Mouse (Mus musculus) limb, embryonic 11.5 days (tissue): ENCODE results near the gene Cox6b2. TPM values are rescaled to one million over a fixed set of nuclear protein-coding genes. Genes with fewer than 3 reads are reported as not detected.
A peak's percentile ranks its signal among the peaks of the same experiment; 100 is the strongest.

Source experiments
- ATAC-seq: fragments of 200-750 bp; cut with Nextera tagmentation; 2 replicates; pipeline ENCODE4 v1.8.0; 2017; ENCODE audit warnings: low read depth; ENCODE audit not compliant: insufficient number of reproducible peaks, low FRiP score, low TSS enrichment
- DNase-seq: peaks from one replicate; pipeline ENCODE4 v3.0.0-alpha.2; 2015; ENCODE audit warnings: low spot score
- H3K27ac ChIP-seq: fragments of 300-500 bp; sonication (generic); replicated peaks from 2 replicates; pipeline ENCODE4 v1.5.1; 2014; ENCODE audit warnings: low read depth, mild to moderate bottlenecking, low read length
- H3K27me3 ChIP-seq: fragments of 300-500 bp; sonication (generic); 2 replicates; pipeline ENCODE4 v1.6.1; 2014; ENCODE audit warnings: mild to moderate bottlenecking, low read length, mixed read lengths; ENCODE audit not compliant: control insufficient read depth, insufficient read depth
- H3K36me3 ChIP-seq: fragments of 300-500 bp; sonication (generic); 2 replicates; pipeline ENCODE4 v1.6.1; 2014; ENCODE audit warnings: mild to moderate bottlenecking, low read length, moderate library complexity, mixed read lengths; ENCODE audit not compliant: control insufficient read depth, insufficient read depth
- H3K4me1 ChIP-seq: fragments of 300-500 bp; sonication (generic); 2 replicates; pipeline ENCODE4 v1.6.1; 2014; ENCODE audit warnings: low read length, mixed read lengths; ENCODE audit not compliant: control insufficient read depth, insufficient read depth
- H3K4me2 ChIP-seq: fragments of 300-500 bp; sonication (generic); 2 replicates; pipeline ENCODE4 v1.6.1; 2014; ENCODE audit warnings: low read depth, mild to moderate bottlenecking, moderate library complexity; ENCODE audit not compliant: severe bottlenecking
- H3K4me3 ChIP-seq: fragments of 300-500 bp; sonication (generic); 2 replicates; pipeline ENCODE4 v1.5.1; 2014; ENCODE audit warnings: low read depth, low read length
- H3K9ac ChIP-seq: fragments of 300-500 bp; sonication (generic); 2 replicates; pipeline ENCODE4 v1.6.1; 2014; ENCODE audit warnings: mild to moderate bottlenecking, low read length
- H3K9me3 ChIP-seq: fragments of 300-500 bp; sonication (generic); 2 replicates; pipeline ENCODE4 v1.6.1; 2016; ENCODE audit warnings: low read length; ENCODE audit not compliant: control insufficient read depth
- WGBS: fragments of 180-500 bp; shearing (Covaris S2); extraction: QIAGEN DNeasy Blood & Tissue Kit; methylation state at CpG from one replicate; pipeline ENCODE4 v1.1.7; 2014; 5-methylcytosine and 5-hydroxymethylcytosine counted together
- polyA plus RNA-seq: library from polyadenylated mRNA; unstranded; fragments of >200 nt; fragmentation: Nextera tagmentation; extraction: Ambion mirVana; gene quantifications from 2 replicates; pipeline ENCODE4 v1.2.1, GENCODE M21; 2014

Cox6b2 gene
- polyA plus RNA-seq, 1 experiment from 2014 or later, result 38.4 TPM

DNA sequence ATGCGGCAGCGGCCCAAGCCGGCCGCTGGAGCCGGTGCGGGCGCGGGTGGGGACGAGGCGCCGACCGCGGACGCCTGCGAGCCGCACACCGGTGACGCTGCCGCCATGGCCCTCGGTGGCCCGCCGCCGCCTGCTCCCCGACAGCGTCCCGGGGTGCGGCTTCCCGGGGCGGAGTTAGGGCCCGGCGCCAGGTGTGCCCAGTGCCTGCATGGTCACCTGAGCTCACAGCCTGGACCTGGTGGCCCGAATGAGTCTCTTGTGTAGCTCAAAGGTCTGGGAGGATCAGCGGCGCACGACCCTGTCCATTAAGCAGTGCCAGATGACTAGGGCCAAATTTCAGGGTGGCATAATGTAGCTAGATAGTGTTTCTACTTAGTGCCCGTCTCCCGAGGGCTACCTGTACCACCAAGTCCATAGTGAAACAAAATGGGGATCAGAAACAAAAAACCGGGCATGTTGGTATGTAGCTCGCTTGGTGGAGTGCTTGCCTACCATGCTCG is 36.6 kb upstream of the Cox6b2 start, which contains the start of gene Tmem238:
Gene Tmem238, minus strand, starts transcription at position 221 of the 500 bp plus-strand sequence.
- no peaks in the 10 kb centered on the region for H3K9me3 ChIP-seq
- H3K36me3 ChIP-seq, result peaks cover 4% of the 10 kb centered on the region; the same call in 1 of the 2 replicates
- H3K4me2 ChIP-seq, result peak within 1 kb of the TSS; percentile 91
- peak within 1 kb of the TSS; percentile 44 for H3K4me3 ChIP-seq
- DNase-seq (peak; percentile 58), ATAC-seq (peak; percentile 4; the same call in 1 of the 2 replicates)
- peaks cover 6% of the 10 kb centered on the region; the same call in 1 of the 2 replicates for H3K27me3 ChIP-seq
- WGBS, result 7% methylated on average over 40 of the region's 40 CpGs
- H3K27ac ChIP-seq, result 0 out of 2 replicates have a peak within 1 kb of the TSS, but pooled peaks have one; percentile 36
- peaks cover 6% of the 10 kb centered on the region for H3K4me1 ChIP-seq
- peak within 1 kb of the TSS; percentile 84 for H3K9ac ChIP-seq

DNA sequence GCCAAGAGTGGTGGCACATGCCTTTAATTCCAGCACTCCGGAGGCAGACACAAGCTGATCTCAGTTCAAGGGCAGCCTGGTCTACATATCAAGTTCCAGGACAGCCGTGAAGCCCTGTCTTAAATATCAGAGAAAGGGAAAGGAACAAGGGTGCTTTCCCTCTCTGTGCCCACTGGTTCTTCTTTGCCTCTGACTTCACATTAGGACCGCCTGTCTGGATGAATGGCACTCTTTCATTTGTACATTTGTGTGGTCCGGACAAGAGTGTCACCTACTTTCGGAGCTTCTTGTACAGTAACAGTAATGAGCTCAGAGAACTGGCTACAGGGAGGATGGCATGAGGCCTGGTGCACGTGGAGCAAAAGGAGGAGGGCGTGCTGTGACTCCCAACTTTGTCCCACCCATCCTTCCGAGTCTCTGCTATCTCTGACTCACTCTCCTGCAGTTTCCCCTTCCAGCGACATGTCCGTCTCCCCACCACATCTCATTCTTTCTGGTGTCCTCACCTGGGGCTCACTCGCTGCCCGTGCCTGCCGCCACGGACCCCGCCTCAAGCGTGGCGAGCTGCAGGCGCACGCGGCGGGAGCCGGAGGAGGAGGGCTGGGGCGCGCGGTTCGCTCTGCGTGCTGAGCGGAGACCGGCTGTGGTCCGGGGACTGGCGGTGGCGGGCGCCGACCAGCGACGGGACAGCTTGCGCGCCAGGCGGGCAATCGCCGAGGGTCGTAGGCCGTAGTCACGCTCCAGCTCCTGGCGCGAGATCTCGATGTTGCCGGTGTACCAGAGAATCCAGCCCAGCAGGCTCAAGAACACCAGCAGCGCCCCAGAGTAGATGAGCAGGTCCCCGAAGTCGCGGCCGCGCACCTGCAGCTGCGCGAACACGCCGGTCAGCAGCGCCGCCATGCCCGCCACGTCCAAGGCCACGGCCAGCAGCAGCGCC is 35.9 kb upstream of the Cox6b2 start:
- peak overlapping the region; percentile 91 for H3K4me2 ChIP-seq
- peak overlapping the region; percentile 44 for H3K4me3 ChIP-seq
- peaks cover 6% of the 10 kb centered on the region for H3K4me1 ChIP-seq
- H3K9ac ChIP-seq, result peak overlapping the region; percentile 84
- WGBS, result 3% methylated on average over 64 of the region's 64 CpGs
- DNase-seq (peak; percentile 76), ATAC-seq (peak; percentile 32; the same call in 1 of the 2 replicates)
- no peaks in the 10 kb centered on the region for H3K9me3 ChIP-seq
- H3K27me3 ChIP-seq, result peaks cover 6% of the 10 kb centered on the region; the same call in 1 of the 2 replicates
- H3K36me3 ChIP-seq, result no peaks in the 10 kb centered on the region
- H3K27ac ChIP-seq, result 0 out of 2 replicates have a peak overlapping the region, but pooled peaks have one; percentile 36

DNA sequence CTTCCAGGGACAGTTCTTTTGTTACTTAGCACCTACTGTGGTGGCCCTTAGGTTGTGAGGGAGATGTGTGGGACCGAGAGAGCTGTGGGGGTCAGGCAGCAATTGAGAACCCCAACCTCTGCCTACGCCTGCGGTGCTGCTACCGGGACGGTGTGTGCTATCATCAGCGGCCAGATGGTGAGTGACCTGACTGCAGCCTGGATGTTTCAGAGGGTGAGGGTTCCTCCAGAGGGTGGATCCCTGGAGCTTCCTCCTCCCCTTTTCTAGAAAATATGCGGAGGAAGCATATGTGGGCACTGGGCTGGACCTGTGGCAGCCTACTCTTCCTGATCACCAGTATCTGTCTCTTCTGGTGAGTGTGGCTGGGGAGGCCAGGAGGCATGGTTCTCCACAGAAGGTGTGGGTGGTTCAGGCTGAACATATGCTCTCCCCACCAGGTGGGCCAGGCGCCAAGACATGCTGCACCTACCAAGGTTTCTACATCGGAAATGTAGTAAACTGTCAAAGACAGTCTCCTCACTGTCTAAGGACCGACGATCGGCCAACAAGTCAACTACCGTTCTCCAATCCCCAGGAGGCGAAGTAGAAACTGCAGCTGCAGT is 30.9 kb upstream of the Cox6b2 start:
- Histone ChIP-seq H3K4me1 (peaks cover 9% of the 10 kb centered on the region; the same call in 1 of the 2 replicates), H3K36me3 (no peaks in the 10 kb centered on the region), H3K27ac (no peak overlapping the region), H3K4me3 (no peak overlapping the region), H3K4me2 (no peak overlapping the region), H3K9ac (no peak overlapping the region), H3K9me3 (no peaks in the 10 kb centered on the region), H3K27me3 (peaks cover 3% of the 10 kb centered on the region)
- WGBS, result 80% methylated on average over 14 of the region's 14 CpGs
- no peak for DNase-seq
- no peak for ATAC-seq

DNA sequence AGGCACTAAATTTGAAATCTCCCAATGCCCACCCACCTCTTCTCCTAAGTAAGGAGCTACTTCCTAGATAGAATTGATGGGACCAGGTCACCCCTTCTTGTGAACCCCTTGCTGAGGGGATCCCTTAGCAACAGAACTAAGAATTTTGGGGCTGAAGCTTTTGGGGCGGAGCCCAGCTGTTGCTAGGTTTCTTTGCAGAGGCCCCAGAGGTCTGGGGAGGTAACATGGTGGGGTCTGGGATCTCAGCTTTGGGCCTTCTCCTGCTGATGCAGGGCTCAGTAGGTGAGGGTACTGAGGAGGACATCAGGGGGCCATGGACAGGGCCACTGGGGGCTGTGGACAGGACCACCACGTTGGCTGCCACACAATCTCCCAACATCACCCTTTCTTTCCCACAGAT is 29.9 kb upstream of the Cox6b2 start, which contains the start of the genes Il11 and Tmem190:
Gene Il11, minus strand, starts transcription at position 101 of the 400 bp plus-strand sequence.
Gene Tmem190, plus strand, starts transcription at position 179 of the 400 bp plus-strand sequence.
- DNase-seq, result no peak
- peaks cover 7% of the 10 kb centered on the region; the same call in 1 of the 2 replicates for H3K4me1 ChIP-seq
- H3K9me3 ChIP-seq, result no peaks in the 10 kb centered on the region
- H3K27me3 ChIP-seq, result peaks cover 11% of the 10 kb centered on the region
- ATAC-seq, result no peak
- H3K4me3 ChIP-seq, result no peak within 1 kb of the TSS
- no peaks in the 10 kb centered on the region for H3K36me3 ChIP-seq
- WGBS, result 74% methylated on average over 2 of the region's 2 CpGs
- no peak within 1 kb of the TSS for H3K4me2 ChIP-seq
- no peak within 1 kb of the TSS for H3K9ac ChIP-seq
- H3K27ac ChIP-seq, result no peak within 1 kb of the TSS

DNA sequence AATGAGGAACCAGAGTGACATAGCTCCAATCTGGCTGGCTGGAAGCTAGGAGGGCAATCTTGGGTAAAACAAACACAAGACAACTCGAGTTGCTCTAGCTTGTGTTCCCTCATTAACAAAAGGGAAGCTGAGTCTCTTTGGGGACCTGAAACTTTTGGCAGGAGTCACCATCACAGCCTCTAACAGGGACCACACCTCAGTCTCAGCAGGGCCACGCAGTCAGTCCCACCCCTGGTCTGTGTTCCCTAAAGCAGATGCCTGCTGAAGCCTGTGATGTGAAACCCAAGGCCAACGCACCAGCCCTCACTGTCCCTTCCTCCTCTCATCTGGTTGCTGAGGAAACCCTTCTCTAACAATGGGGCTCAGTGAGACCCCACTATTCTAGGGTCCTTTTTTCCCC is 29.2 kb upstream of the Cox6b2 start:
- H3K4me1 ChIP-seq, result peaks cover 13% of the 10 kb centered on the region; the same call in 1 of the 2 replicates
- no peak overlapping the region for H3K4me3 ChIP-seq
- ATAC-seq, result no peak
- H3K9ac ChIP-seq, result no peak overlapping the region
- no peaks in the 10 kb centered on the region for H3K9me3 ChIP-seq
- WGBS, result 49% methylated on average over 3 of the region's 3 CpGs
- no peaks in the 10 kb centered on the region for H3K36me3 ChIP-seq
- H3K27me3 ChIP-seq, result peaks cover 17% of the 10 kb centered on the region
- H3K4me2 ChIP-seq, result no peak overlapping the region
- H3K27ac ChIP-seq, result no peak overlapping the region
- DNase-seq, result no peak

DNA sequence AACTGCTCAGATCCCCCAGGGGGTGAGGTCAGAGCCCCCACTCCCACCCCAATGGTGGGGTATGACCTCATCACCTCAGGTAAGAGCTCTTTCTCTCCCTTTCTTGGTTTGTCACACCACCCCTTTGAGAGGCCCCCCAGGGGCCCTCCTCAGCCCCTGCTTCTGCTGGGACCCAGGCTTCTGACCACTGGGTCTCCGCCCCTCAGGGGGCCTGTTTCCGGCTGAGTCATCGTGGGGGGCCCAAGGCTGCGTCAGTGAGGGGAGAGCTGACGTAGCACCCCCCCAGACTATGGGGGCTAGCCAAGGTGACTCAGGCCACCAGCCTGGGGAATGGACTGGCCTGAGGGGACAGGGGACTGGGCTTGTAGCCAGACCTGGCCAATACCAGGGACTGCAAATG is 27.0 kb upstream of the Cox6b2 start:
- Histone ChIP-seq H3K4me1 (peaks cover 13% of the 10 kb centered on the region; the same call in 1 of the 2 replicates), H3K4me3 (no peak overlapping the region), H3K27me3 (peaks cover 35% of the 10 kb centered on the region), H3K27ac (no peak overlapping the region), H3K36me3 (no peaks in the 10 kb centered on the region), H3K9ac (no peak overlapping the region), H3K9me3 (no peaks in the 10 kb centered on the region), H3K4me2 (no peak overlapping the region)
- no peak for ATAC-seq
- WGBS, result 52% methylated on average over 5 of the region's 5 CpGs
- no peak for DNase-seq

DNA sequence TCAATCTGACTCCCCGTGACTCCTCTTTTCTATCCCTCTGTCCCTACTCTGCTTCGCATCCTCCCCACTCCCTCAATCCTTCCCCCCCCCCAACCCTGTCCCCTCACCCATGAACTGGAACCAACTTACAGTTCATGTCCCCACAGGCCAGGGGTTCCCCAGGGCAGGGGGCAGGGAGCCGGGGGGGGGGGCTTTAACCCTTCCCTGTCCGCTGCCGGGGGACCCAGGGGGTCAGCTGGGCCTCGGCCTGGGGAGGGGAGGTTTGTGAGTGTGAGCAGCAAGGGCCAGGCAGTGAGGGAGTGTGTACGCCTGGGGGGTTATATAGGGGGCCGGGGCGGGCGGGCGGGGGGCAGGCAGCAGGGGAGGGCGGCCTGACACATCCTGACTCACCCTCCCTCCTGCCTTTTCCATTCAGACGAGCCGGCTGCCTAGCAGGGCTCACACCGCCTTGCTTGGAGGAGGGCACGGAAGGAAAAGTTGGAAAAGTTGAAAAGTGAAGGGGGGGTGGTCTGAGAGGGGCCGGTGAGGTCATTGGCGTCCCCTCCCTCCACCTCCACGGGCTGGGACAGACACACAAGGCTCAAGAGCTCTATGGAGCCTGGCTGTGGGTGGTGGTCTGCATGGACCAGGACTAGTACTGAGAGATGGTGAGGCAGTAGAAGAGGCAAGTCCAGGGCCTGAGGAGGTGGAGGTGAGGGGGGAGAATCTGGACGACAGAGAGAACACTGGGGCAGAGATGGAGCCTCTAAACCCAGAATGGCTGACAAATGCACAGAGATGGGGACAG is 25.1 kb upstream of the Cox6b2 start:
- no peaks in the 10 kb centered on the region for H3K36me3 ChIP-seq
- WGBS, result 6% methylated on average over 20 of the region's 20 CpGs
- H3K4me3 ChIP-seq, result peak overlapping the region; percentile 16
- H3K4me1 ChIP-seq, result peaks cover 13% of the 10 kb centered on the region; the same call in 1 of the 2 replicates
- ATAC-seq (peak; percentile 28; the same call in 1 of the 2 replicates), DNase-seq (no peak)
- no peaks in the 10 kb centered on the region; the same call in 1 of the 2 replicates for H3K9me3 ChIP-seq
- peak overlapping the region; percentile 30; the same call in 1 of the 2 replicates for H3K4me2 ChIP-seq
- H3K27ac ChIP-seq, result no peak overlapping the region
- H3K9ac ChIP-seq, result no peak overlapping the region
- peaks cover 35% of the 10 kb centered on the region for H3K27me3 ChIP-seq
